Mouse (Mus musculus): ENCODE data around the gene Akap13.

DNA sequence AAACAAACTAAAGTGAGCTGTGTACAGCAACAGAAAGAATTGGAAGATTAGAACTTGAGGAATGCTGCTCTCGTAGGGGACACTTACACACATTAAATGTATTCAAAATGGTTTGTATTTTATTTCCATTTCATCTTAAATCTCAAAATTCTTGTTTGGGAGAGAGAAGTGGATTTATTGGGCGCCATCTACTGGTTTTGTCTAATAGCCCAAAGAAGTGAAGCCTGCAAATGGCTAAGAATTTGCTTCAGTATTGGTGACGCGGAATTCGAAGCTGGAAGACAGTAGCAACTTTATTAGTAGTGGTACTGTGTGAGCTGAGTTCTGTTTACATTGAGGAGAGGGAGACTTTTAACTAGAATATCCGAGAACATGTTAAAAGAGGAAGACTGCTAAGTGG lies 100.6 kb downstream of the Akap13 start:
- TF ChIP-seq POLR2A (IDR thresholded peaks at IDR 0.05; ENCODE audit: low read depth, low read length) (no peak), CTCF (IDR thresholded peaks at IDR 0.05; ENCODE audit: borderline replicate concordance, insufficient read depth, low read length) (no peak)
